Mouse (Mus musculus): ENCODE results near the gene Gtf2a1. TPM values are rescaled to one million over a fixed set of nuclear protein-coding genes. Genes with fewer than 3 reads are reported as not detected.

The Gtf2a1 gene
- total and polyA plus RNA-seq, 2 experiments from 2014 or later, result 18.6 to 20.0 TPM

DNA sequence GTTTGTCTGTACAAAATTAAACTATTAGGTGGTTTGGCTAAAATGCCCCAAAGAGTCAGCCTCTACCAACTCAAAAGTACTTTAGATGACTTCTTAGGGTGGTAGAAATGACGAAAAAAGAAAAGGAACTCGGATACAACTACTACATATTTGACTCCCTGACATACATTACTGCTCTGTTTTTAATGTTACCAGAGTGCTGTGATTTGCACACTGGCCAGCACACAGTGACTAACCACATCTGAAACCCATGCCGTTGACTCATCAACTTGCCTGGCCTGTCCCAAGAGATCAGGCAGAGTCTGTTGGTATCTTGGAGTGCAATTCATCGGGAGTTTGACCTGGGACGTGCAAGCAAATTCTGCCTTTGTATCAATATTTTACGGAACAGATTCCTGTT lies 429 bp upstream of the Gtf2a1 start:
- DNase-seq (ENCODE audit: low spot score), result peak; percentile 48
- peak overlapping the region; percentile 69 for H3K4me2 ChIP-seq (ENCODE audit: low read depth, low read length)

GRCm38 (mm10) chr12:91589542-91589846 lies 793 bp downstream of the Gtf2a1 start:
- ATAC-seq (ENCODE audit: insufficient read depth, low read depth) (no peak), DNase-seq (ENCODE audit: low spot score) (no peak)
- Histone ChIP-seq H3K27ac (ENCODE audit: low read depth) (peak overlapping the region; percentile 100), H3K36me3 (replicated peaks; ENCODE audit: control insufficient read depth, insufficient read depth, low read length) (peaks cover 13% of the 10 kb centered on the region), H3K9ac (replicated peaks; ENCODE audit: low read depth, low read length) (peak overlapping the region; percentile 100), H3K27me3 (ENCODE audit: control insufficient read depth, insufficient read depth, low read length) (no peaks in the 10 kb centered on the region), H3K4me3 (ENCODE audit: low read depth, low read length) (peak overlapping the region; percentile 87), H3K4me1 (ENCODE audit: control insufficient read depth, insufficient read depth) (peaks cover 14% of the 10 kb centered on the region), H3K4me2 (ENCODE audit: low read depth, low read length) (peak overlapping the region; percentile 84), H3K9me3 (replicated peaks; ENCODE audit: control insufficient read depth, low read length) (no peaks in the 10 kb centered on the region)
- TF ChIP-seq EP300 (IDR thresholded peaks at IDR 0.05; ENCODE audit: low read depth) (no peak), CTCF (IDR thresholded peaks at IDR 0.05; ENCODE audit: low read depth) (no peak)
- WGBS, result 0% methylated on average over 7 of the region's 11 CpGs

More for the DNA sequence above, 429 bp upstream of the Gtf2a1 start:
- H3K9me3 ChIP-seq (replicated peaks; ENCODE audit: control insufficient read depth, low read length), result no peaks in the 10 kb centered on the region
- H3K4me3 ChIP-seq (ENCODE audit: low read depth, low read length), result peak overlapping the region; percentile 87
- peaks cover 14% of the 10 kb centered on the region for H3K4me1 ChIP-seq (ENCODE audit: control insufficient read depth, insufficient read depth)
- ATAC-seq (ENCODE audit: insufficient read depth, low read depth), result no peak
- H3K9ac ChIP-seq (replicated peaks; ENCODE audit: low read depth, low read length), result peak overlapping the region; percentile 74
- TF ChIP-seq EP300 (IDR thresholded peaks at IDR 0.05; ENCODE audit: low read depth) (no peak), CTCF (IDR thresholded peaks at IDR 0.05; ENCODE audit: low read depth) (no peak)
- no peaks in the 10 kb centered on the region for H3K27me3 ChIP-seq (ENCODE audit: control insufficient read depth, insufficient read depth, low read length)
- H3K36me3 ChIP-seq (replicated peaks; ENCODE audit: control insufficient read depth, insufficient read depth, low read length), result peaks cover 3% of the 10 kb centered on the region; the same call in 1 of the 2 replicates
- H3K27ac ChIP-seq (ENCODE audit: low read depth), result peak overlapping the region; percentile 97
- 30% methylated on average over 6 of the region's 6 CpGs for WGBS

GRCm38 (mm10) chr12:91588670-91589541 lies 1.4 kb downstream of the Gtf2a1 start:
- peak; percentile 41 for DNase-seq (ENCODE audit: low spot score)
- peak; percentile 12 for ATAC-seq (ENCODE audit: insufficient read depth, low read depth)
- Histone ChIP-seq H3K4me1 (ENCODE audit: control insufficient read depth, insufficient read depth) (peaks cover 14% of the 10 kb centered on the region), H3K9me3 (replicated peaks; ENCODE audit: control insufficient read depth, low read length) (no peaks in the 10 kb centered on the region), H3K9ac (replicated peaks; ENCODE audit: low read depth, low read length) (peak overlapping the region; percentile 100), H3K4me2 (ENCODE audit: low read depth, low read length) (peak overlapping the region; percentile 84), H3K4me3 (ENCODE audit: low read depth, low read length) (peak overlapping the region; percentile 87), H3K36me3 (replicated peaks; ENCODE audit: control insufficient read depth, insufficient read depth, low read length) (peaks cover 19% of the 10 kb centered on the region), H3K27me3 (ENCODE audit: control insufficient read depth, insufficient read depth, low read length) (no peaks in the 10 kb centered on the region), H3K27ac (ENCODE audit: low read depth) (peak overlapping the region; percentile 100)
- WGBS, result under 1% methylated on average over 70 of the region's 83 CpGs
- TF ChIP-seq EP300 (IDR thresholded peaks at IDR 0.05; ENCODE audit: low read depth) (no peak; the same call in 1 of the 2 replicates), CTCF (IDR thresholded peaks at IDR 0.05; ENCODE audit: low read depth) (no peak)

DNA sequence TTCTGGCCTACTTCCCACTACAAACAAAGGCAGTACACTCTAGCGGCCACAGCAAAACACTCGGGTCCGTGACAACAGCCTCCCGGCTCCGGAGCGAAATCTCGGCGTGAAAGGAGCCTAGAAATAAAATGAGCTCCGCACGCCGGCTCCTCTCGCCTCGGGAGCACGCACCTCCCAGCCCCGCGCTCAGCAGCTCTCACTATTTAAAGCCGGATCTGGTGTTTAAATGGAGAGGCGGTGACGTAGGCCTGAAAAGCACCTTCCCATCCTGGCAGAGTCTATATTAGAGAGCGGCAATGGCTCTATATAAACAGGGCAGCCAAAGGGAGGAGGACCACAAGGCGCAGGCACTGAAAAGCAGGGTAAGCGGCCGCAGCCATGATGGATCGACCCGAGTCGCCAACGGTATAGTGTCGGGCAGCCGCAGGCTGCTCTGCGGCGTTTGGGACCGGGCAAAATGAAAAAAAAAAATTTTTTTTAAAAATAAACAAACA lies 2.1 kb downstream of the Gtf2a1 start:
- H3K9me3 ChIP-seq (replicated peaks; ENCODE audit: control insufficient read depth, low read length), result no peaks in the 10 kb centered on the region
- WGBS, result under 1% methylated on average over 32 of the region's 32 CpGs
- peak overlapping the region; percentile 84 for H3K4me2 ChIP-seq (ENCODE audit: low read depth, low read length)
- H3K36me3 ChIP-seq (replicated peaks; ENCODE audit: control insufficient read depth, insufficient read depth, low read length), result peaks cover 20% of the 10 kb centered on the region
- peak; percentile 98 for DNase-seq (ENCODE audit: low spot score)
- H3K27ac ChIP-seq (ENCODE audit: low read depth), result peak overlapping the region; percentile 100
- H3K9ac ChIP-seq (replicated peaks; ENCODE audit: low read depth, low read length), result peak overlapping the region; percentile 100
- TF ChIP-seq CTCF (IDR thresholded peaks at IDR 0.05; ENCODE audit: low read depth) (no peak), EP300 (IDR thresholded peaks at IDR 0.05; ENCODE audit: low read depth) (peak; percentile 61; the same call in 1 of the 2 replicates)
- peaks cover 17% of the 10 kb centered on the region for H3K4me1 ChIP-seq (ENCODE audit: control insufficient read depth, insufficient read depth)
- H3K27me3 ChIP-seq (ENCODE audit: control insufficient read depth, insufficient read depth, low read length), result no peaks in the 10 kb centered on the region
- ATAC-seq (ENCODE audit: insufficient read depth, low read depth), result peak; percentile 83
- peak overlapping the region; percentile 87 for H3K4me3 ChIP-seq (ENCODE audit: low read depth, low read length)

DNA sequence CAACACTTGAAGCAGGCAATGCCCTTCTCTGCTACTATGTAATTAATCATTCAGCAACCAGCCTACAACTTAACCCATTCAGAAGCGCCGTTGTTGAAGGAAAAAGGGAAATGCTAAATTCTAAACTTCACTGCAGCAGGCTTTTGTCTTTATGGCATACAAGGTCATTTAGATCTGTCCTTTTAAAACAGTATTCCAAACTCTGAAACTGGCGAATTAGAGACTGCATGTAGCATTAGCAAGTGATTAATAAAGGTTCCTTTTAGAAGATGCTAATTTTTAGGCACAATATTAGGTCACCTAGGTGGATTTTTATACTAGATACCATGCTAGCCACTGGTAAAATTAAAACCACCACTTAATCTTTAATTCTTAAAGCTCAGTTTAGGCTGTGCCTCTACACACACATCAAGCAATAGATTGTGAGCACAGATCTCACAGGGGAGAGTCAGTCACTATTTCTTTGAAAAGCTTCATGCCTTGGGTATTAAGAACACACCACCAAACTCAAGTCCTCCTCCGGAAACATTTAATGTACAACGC lies 2.7 kb downstream of the Gtf2a1 start:
- no peak for ATAC-seq (ENCODE audit: insufficient read depth, low read depth)
- no peaks in the 10 kb centered on the region for H3K27me3 ChIP-seq (ENCODE audit: control insufficient read depth, insufficient read depth, low read length)
- TF ChIP-seq CTCF (IDR thresholded peaks at IDR 0.05; ENCODE audit: low read depth), result no peak
- TF ChIP-seq EP300 (IDR thresholded peaks at IDR 0.05; ENCODE audit: low read depth), result no peak
- peak overlapping the region; percentile 87 for H3K4me3 ChIP-seq (ENCODE audit: low read depth, low read length)
- peak overlapping the region; percentile 84 for H3K4me2 ChIP-seq (ENCODE audit: low read depth, low read length)
- 30% methylated on average over 5 of the region's 5 CpGs for WGBS
- peak overlapping the region; percentile 100 for H3K9ac ChIP-seq (replicated peaks; ENCODE audit: low read depth, low read length)
- H3K27ac ChIP-seq (ENCODE audit: low read depth), result peak overlapping the region; percentile 100
- H3K9me3 ChIP-seq (replicated peaks; ENCODE audit: control insufficient read depth, low read length), result no peaks in the 10 kb centered on the region
- H3K4me1 ChIP-seq (ENCODE audit: control insufficient read depth, insufficient read depth), result peaks cover 18% of the 10 kb centered on the region
- peak; percentile 7 for DNase-seq (ENCODE audit: low spot score)
- peaks cover 20% of the 10 kb centered on the region for H3K36me3 ChIP-seq (replicated peaks; ENCODE audit: control insufficient read depth, insufficient read depth, low read length)

Data from heart, postnatal 0 days (tissue).